Mouse (Mus musculus): ENCODE results near the gene Kalrn.

Kalrn gene

GRCm38 (mm10) chr16:34494741-34495140 lies 78.6 kb downstream of the Kalrn start:
- DNase-seq, result no peak

GRCm38 (mm10) chr16:34493914-34494313 lies 79.4 kb downstream of the Kalrn start:
- DNase-seq, result peak; percentile 26

- DNase-seq, result no peak
These were observed 82.1 kb downstream of the Kalrn start for GRCm38 (mm10) chr16:34491225-34491624.

- no peak for DNase-seq
These were observed 82.8 kb downstream of the Kalrn start for GRCm38 (mm10) chr16:34490506-34490905.

GRCm38 (mm10) chr16:34489805-34490325 lies 83.5 kb downstream of the Kalrn start:
- DNase-seq, result no peak

GRCm38 (mm10) chr16:34487823-34488222 lies 85.5 kb downstream of the Kalrn start:
- no peak for DNase-seq

- DNase-seq, result no peak
These were observed 86.1 kb downstream of the Kalrn start for GRCm38 (mm10) chr16:34487268-34487667.

GRCm38 (mm10) chr16:34485483-34485882 lies 87.8 kb downstream of the Kalrn start:
- DNase-seq, result no peak

GRCm38 (mm10) chr16:34484921-34485320 lies 88.4 kb downstream of the Kalrn start:
- DNase-seq, result no peak

GRCm38 (mm10) chr16:34484213-34484612 lies 89.1 kb downstream of the Kalrn start:
- DNase-seq, result no peak

- DNase-seq, result no peak
These were observed 89.6 kb downstream of the Kalrn start for GRCm38 (mm10) chr16:34483716-34484115.

- DNase-seq, result no peak
These were observed 98.6 kb downstream of the Kalrn start for GRCm38 (mm10) chr16:34474741-34475140.

GRCm38 (mm10) chr16:34473891-34474290 lies 99.4 kb downstream of the Kalrn start:
- DNase-seq, result no peak

- DNase-seq, result no peak
These were observed 101.9 kb downstream of the Kalrn start for GRCm38 (mm10) chr16:34471441-34471840.

- no peak for DNase-seq
These were observed 103.0 kb downstream of the Kalrn start for GRCm38 (mm10) chr16:34470343-34470742.

GRCm38 (mm10) chr16:34469277-34469868 lies 104.0 kb downstream of the Kalrn start:
- DNase-seq, result no peak

GRCm38 (mm10) chr16:34466649-34467048 lies 106.7 kb downstream of the Kalrn start:
- DNase-seq, result peak; percentile 14

GRCm38 (mm10) chr16:34456314-34456713 lies 117.0 kb downstream of the Kalrn start:
- peak; percentile 51 for DNase-seq

- no peak for DNase-seq
These were observed 127.7 kb downstream of the Kalrn start for GRCm38 (mm10) chr16:34445666-34446065.

GRCm38 (mm10) chr16:34441704-34442103 lies 131.6 kb downstream of the Kalrn start:
- DNase-seq, result no peak

- peak; percentile 77 for DNase-seq
These were observed 132.3 kb downstream of the Kalrn start for GRCm38 (mm10) chr16:34440994-34441414.

- DNase-seq, result peak; percentile 51
These were observed 133.2 kb downstream of the Kalrn start for GRCm38 (mm10) chr16:34440019-34440615.

- no peak for DNase-seq
These were observed 143.2 kb downstream of the Kalrn start for GRCm38 (mm10) chr16:34430131-34430530.

- no peak for DNase-seq
These were observed 145.7 kb downstream of the Kalrn start for GRCm38 (mm10) chr16:34427654-34428053.

GRCm38 (mm10) chr16:34421473-34421872 lies 151.9 kb downstream of the Kalrn start:
- DNase-seq, result no peak

Measured in lung, postnatal 14 days (tissue).